Mouse (Mus musculus) ovary, postnatal 10 days (tissue): ENCODE results near the gene Vps13d.

Experiments
- DNase-seq: peaks from one replicate; pipeline ENCODE4 v3.0.0; 2022; ENCODE audit warnings: low spot score

The Vps13d gene

GRCm38 (mm10) chr4:145194559-145195162 lies at the start of gene Vps13d:
Gene Vps13d, minus strand, starts transcription at chr4:145195005.
- peak; percentile 75 for DNase-seq

- no peak for DNase-seq
Observed at GRCm38 (mm10) chr4:145242719-145243350, 48.0 kb upstream of the Vps13d start.

- no peak for DNase-seq
Observed at GRCm38 (mm10) chr4:145240723-145241231, 46.0 kb upstream of the Vps13d start.

GRCm38 (mm10) chr4:145239049-145239830 lies 44.4 kb upstream of the Vps13d start:
- no peak for DNase-seq

GRCm38 (mm10) chr4:145236027-145236426 lies 41.2 kb upstream of the Vps13d start:
- DNase-seq: no peak

GRCm38 (mm10) chr4:145233487-145234228 lies 38.9 kb upstream of the Vps13d start:
- DNase-seq: no peak

- DNase-seq: no peak
Observed at GRCm38 (mm10) chr4:145231732-145232131, 36.9 kb upstream of the Vps13d start.

GRCm38 (mm10) chr4:145230647-145231046 lies 35.8 kb upstream of the Vps13d start:
- no peak for DNase-seq

- no peak for DNase-seq
Observed at GRCm38 (mm10) chr4:145229524-145230163, 34.8 kb upstream of the Vps13d start.

- DNase-seq: no peak
Observed at GRCm38 (mm10) chr4:145229051-145229450, 34.2 kb upstream of the Vps13d start.

GRCm38 (mm10) chr4:145224613-145225012 lies 29.8 kb upstream of the Vps13d start:
- DNase-seq: no peak

GRCm38 (mm10) chr4:145222064-145222463 lies 27.3 kb upstream of the Vps13d start:
- no peak for DNase-seq

GRCm38 (mm10) chr4:145221379-145221778 lies 26.6 kb upstream of the Vps13d start:
- no peak for DNase-seq

GRCm38 (mm10) chr4:145220001-145220400 lies 25.2 kb upstream of the Vps13d start:
- no peak for DNase-seq

GRCm38 (mm10) chr4:145219240-145219985 lies 24.6 kb upstream of the Vps13d start:
- no peak for DNase-seq

GRCm38 (mm10) chr4:145217837-145218236 lies 23.0 kb upstream of the Vps13d start:
- no peak for DNase-seq

- DNase-seq: no peak
Observed at GRCm38 (mm10) chr4:145217046-145217445, 22.2 kb upstream of the Vps13d start.

GRCm38 (mm10) chr4:145215396-145215795 lies 20.6 kb upstream of the Vps13d start:
- DNase-seq: no peak

- DNase-seq: no peak
Observed at GRCm38 (mm10) chr4:145214786-145215174, 20.0 kb upstream of the Vps13d start.

GRCm38 (mm10) chr4:145213999-145214785 lies 19.4 kb upstream of the Vps13d start:
- peak; percentile 97 for DNase-seq
